Mouse (Mus musculus): ENCODE measurements around the gene Tjp3. TPM values are rescaled to one million over a fixed set of nuclear protein-coding genes. Genes with fewer than 3 reads are reported as not detected.
A peak's percentile ranks its signal among the peaks of the same experiment; 100 is the strongest.

The Tjp3 gene
- polyA plus RNA-seq, 1 experiment = 27.5 TPM

DNA sequence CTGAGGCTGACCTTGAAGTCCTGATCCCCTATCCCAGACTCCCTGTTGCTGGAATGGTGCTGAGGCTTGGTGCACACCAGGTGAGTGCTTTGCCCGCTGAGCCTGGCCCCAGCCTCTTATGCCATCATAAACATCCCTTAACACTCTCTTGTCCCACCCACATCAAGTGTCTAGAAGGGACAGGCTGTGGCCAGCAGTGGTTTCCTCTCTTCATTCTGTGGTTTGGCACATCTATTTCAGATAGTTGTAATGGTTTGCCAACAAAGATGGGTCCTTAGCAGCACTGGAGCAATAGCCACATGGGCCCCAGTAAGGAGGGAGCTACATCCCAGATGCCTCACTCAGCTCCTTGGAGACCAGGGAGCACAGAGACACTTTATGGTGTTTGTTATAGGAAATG is 36.5 kb downstream of the Tjp3 start:
- H3K4me1 ChIP-seq (replicated peaks; ENCODE audit: control insufficient read depth, insufficient read depth, low read length) = peaks cover 28% of the 10 kb centered on the region
- no peak overlapping the region for H3K4me3 ChIP-seq (ENCODE audit: control insufficient read depth, insufficient read depth, low read length)
- H3K36me3 ChIP-seq (ENCODE audit: control insufficient read depth, insufficient read depth, low read length) = no peaks in the 10 kb centered on the region
- no peak for DNase-seq
- no peaks in the 10 kb centered on the region; the same call in 1 of the 2 replicates for H3K27me3 ChIP-seq (ENCODE audit: control insufficient read depth, insufficient read depth, low read length)
- WGBS = 6% methylated on average over 1 of the region's 1 CpGs
- TF ChIP-seq POLR2A (IDR thresholded peaks at IDR 0.05; ENCODE audit: control insufficient read depth, extremely low read depth, insufficient read depth, low read length, poor library complexity) (no peak), CTCF (IDR thresholded peaks at IDR 0.05; ENCODE audit: borderline replicate concordance, control insufficient read depth, extremely low read depth, insufficient read depth, low read length, poor library complexity) (no peak)
- H3K27ac ChIP-seq (ENCODE audit: control insufficient read depth, insufficient read depth, low read length) = no peak overlapping the region

DNA sequence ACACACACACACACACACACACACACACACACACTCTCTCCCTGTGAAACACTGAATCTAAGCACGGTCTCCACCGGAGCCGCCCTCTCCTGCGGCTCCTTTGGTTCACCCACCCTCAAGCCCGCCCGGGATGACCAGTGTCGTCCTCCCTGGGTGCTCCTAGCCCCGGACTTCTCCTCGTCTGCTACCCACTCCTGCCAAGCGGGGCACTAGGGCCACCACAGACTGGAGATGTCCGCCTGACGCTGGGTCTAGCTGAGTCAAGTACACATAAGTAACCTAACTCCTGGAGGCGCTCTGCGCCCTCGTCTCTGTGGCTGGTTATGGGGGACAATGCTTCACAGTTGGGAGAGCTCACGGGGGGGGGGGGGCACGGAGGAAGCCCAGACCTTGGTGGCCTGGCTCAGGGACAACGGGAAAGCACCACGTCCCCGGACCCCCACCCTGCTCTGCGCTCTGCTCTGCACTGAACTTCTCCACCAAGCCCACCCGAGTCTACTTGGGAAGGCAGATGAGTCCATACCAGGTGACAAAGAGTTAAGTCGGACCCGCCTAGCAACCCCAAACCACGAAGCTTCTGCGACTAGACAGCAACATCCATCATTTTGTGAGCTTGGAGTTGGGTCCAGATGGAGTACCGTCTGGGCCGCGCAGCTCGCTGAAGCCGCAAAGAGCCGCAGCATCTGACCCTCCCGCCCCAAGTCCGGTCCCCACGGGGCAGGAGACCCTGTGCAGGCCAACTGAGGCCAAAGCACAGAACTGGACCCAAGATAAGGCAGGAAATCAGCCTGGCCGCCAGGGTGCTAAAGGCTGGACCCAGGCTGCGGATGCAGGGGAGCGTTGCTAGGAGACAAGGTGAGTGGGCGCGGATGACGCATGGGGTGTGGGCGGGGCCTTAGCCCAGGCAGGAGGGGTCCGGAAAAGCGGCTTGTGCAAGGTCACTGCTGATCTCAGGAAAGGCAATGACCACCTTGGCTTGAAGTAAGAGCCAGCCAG is 38.7 kb downstream of the Tjp3 start, which contains the start of gene Matk:
Gene Matk (plus strand): TSS at position 512 of the 996 bp plus-strand sequence.
- Histone ChIP-seq H3K36me3 (ENCODE audit: control insufficient read depth, insufficient read depth, low read length) (no peaks in the 10 kb centered on the region), H3K27ac (ENCODE audit: control insufficient read depth, insufficient read depth, low read length) (no peak within 1 kb of the TSS), H3K4me1 (replicated peaks; ENCODE audit: control insufficient read depth, insufficient read depth, low read length) (peaks cover 40% of the 10 kb centered on the region), H3K4me3 (ENCODE audit: control insufficient read depth, insufficient read depth, low read length) (no peak within 1 kb of the TSS; the same call in 1 of the 2 replicates), H3K27me3 (ENCODE audit: control insufficient read depth, insufficient read depth, low read length) (no peaks in the 10 kb centered on the region; the same call in 1 of the 2 replicates)
- DNase-seq = peak; percentile 72
- WGBS = 16% methylated on average over 44 of the region's 44 CpGs
- TF ChIP-seq POLR2A (IDR thresholded peaks at IDR 0.05; ENCODE audit: control insufficient read depth, extremely low read depth, insufficient read depth, low read length, poor library complexity) (no peak), CTCF (IDR thresholded peaks at IDR 0.05; ENCODE audit: borderline replicate concordance, control insufficient read depth, extremely low read depth, insufficient read depth, low read length, poor library complexity) (no peak)

DNA sequence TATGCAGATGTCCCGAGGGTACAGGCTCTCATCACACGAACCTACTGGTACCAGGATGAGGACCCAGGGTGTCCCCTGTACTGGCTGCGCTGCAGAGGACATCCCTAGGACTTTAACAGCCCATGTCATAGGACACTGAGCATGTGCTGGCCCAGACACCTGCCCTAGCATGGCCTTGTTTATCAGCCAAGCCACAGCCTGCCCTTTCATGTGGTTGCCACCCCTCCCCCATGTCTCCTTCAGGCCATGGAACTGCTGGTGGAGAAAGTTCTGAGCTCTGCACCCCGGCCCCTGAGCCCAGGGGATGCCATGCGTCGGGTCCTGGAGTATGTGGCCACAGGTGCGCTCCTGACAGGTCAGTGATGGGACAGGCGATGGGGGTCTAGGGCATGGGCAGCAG is 41.9 kb downstream of the Tjp3 start:
- H3K36me3 ChIP-seq (ENCODE audit: control insufficient read depth, insufficient read depth, low read length) = no peaks in the 10 kb centered on the region
- TF ChIP-seq CTCF (IDR thresholded peaks at IDR 0.05; ENCODE audit: borderline replicate concordance, control insufficient read depth, extremely low read depth, insufficient read depth, low read length, poor library complexity) (no peak), POLR2A (IDR thresholded peaks at IDR 0.05; ENCODE audit: control insufficient read depth, extremely low read depth, insufficient read depth, low read length, poor library complexity) (no peak)
- no peak overlapping the region for H3K27ac ChIP-seq (ENCODE audit: control insufficient read depth, insufficient read depth, low read length)
- 68% methylated on average over 8 of the region's 8 CpGs for WGBS
- H3K27me3 ChIP-seq (ENCODE audit: control insufficient read depth, insufficient read depth, low read length) = no peaks in the 10 kb centered on the region; the same call in 1 of the 2 replicates
- no peak overlapping the region for H3K4me3 ChIP-seq (ENCODE audit: control insufficient read depth, insufficient read depth, low read length)
- H3K4me1 ChIP-seq (replicated peaks; ENCODE audit: control insufficient read depth, insufficient read depth, low read length) = peaks cover 52% of the 10 kb centered on the region
- DNase-seq = no peak

DNA sequence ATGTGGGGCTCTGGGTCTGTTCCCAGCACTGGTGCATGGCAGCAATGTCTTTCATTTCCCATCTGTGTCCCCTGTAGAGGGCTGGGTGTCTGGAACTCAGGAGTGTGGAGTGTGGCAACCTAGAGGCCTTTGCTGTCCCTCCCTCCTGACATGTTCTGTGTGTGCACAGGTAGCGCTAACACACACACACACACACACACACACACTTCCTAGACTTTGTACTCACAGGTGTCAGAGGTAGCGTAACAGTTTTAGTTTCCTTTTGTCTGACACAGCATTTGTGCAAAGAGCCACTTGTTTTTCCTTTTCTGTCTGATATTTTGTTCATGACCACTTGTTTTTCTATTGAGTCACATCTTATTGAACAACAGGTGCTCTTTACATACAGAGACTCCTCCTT is 43.6 kb downstream of the Tjp3 start:
- H3K4me3 ChIP-seq (ENCODE audit: control insufficient read depth, insufficient read depth, low read length) = no peak overlapping the region
- no peaks in the 10 kb centered on the region; the same call in 1 of the 2 replicates for H3K27me3 ChIP-seq (ENCODE audit: control insufficient read depth, insufficient read depth, low read length)
- DNase-seq = peak; percentile 38
- no peak for TF ChIP-seq POLR2A (IDR thresholded peaks at IDR 0.05; ENCODE audit: control insufficient read depth, extremely low read depth, insufficient read depth, low read length, poor library complexity)
- no peak for TF ChIP-seq CTCF (IDR thresholded peaks at IDR 0.05; ENCODE audit: borderline replicate concordance, control insufficient read depth, extremely low read depth, insufficient read depth, low read length, poor library complexity)
- H3K27ac ChIP-seq (ENCODE audit: control insufficient read depth, insufficient read depth, low read length) = peak overlapping the region; percentile 89
- WGBS = 20% methylated on average over 2 of the region's 2 CpGs
- no peaks in the 10 kb centered on the region for H3K36me3 ChIP-seq (ENCODE audit: control insufficient read depth, insufficient read depth, low read length)
- H3K4me1 ChIP-seq (replicated peaks; ENCODE audit: control insufficient read depth, insufficient read depth, low read length) = peaks cover 49% of the 10 kb centered on the region

DNA sequence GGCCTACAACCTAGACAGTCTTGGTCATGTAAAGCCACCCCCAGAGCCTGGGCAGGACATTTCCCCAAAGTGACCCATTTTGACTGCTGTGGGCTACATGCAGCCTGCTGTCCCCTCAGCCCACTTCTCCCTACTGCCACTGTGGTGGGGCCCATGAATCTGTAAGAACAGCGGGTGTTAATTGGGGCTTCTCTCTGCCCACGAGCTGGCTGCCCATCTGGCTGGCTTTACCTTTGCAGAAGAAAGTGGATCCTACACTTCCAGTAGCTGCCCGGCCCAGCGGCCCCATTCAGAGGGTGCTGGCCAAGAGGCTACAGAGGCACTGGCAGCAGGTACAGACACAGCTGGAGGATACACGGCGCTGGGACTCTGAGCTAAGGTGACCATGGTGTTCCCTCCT is 46.2 kb downstream of the Tjp3 start:
- Histone ChIP-seq H3K36me3 (ENCODE audit: control insufficient read depth, insufficient read depth, low read length) (no peaks in the 10 kb centered on the region), H3K4me3 (ENCODE audit: control insufficient read depth, insufficient read depth, low read length) (no peak overlapping the region), H3K27me3 (ENCODE audit: control insufficient read depth, insufficient read depth, low read length) (no peaks in the 10 kb centered on the region), H3K4me1 (replicated peaks; ENCODE audit: control insufficient read depth, insufficient read depth, low read length) (peaks cover 64% of the 10 kb centered on the region), H3K27ac (ENCODE audit: control insufficient read depth, insufficient read depth, low read length) (no peak overlapping the region)
- WGBS = 95% methylated on average over 6 of the region's 6 CpGs
- TF ChIP-seq CTCF (IDR thresholded peaks at IDR 0.05; ENCODE audit: borderline replicate concordance, control insufficient read depth, extremely low read depth, insufficient read depth, low read length, poor library complexity) (no peak), POLR2A (IDR thresholded peaks at IDR 0.05; ENCODE audit: control insufficient read depth, extremely low read depth, insufficient read depth, low read length, poor library complexity) (no peak)
- peak; percentile 1 for DNase-seq

DNA sequence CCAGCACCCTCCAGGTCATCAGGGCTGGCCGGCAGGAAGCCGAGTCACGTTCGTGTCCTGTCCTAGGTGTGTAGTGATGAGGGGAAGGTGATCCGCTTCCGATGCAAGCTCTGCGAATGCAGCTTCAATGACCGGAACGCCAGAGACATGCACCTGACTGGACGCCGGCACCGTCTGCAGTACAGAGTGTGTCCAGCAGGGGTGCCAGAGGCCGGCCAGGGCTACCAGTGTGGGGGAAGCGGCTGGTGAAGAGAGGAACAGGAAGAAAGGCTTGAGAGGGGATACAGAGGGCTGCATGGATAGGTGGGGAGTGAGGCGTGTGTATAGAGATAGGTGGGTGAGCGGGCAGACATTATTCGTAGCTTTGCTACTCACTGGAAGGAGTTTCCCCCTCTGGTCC is 46.8 kb downstream of the Tjp3 start:
- H3K4me3 ChIP-seq (ENCODE audit: control insufficient read depth, insufficient read depth, low read length) = no peak overlapping the region
- TF ChIP-seq CTCF (IDR thresholded peaks at IDR 0.05; ENCODE audit: borderline replicate concordance, control insufficient read depth, extremely low read depth, insufficient read depth, low read length, poor library complexity) (peak; percentile 97), POLR2A (IDR thresholded peaks at IDR 0.05; ENCODE audit: control insufficient read depth, extremely low read depth, insufficient read depth, low read length, poor library complexity) (no peak)
- H3K27ac ChIP-seq (ENCODE audit: control insufficient read depth, insufficient read depth, low read length) = no peak overlapping the region
- H3K4me1 ChIP-seq (replicated peaks; ENCODE audit: control insufficient read depth, insufficient read depth, low read length) = peaks cover 58% of the 10 kb centered on the region
- 12% methylated on average over 17 of the region's 17 CpGs for WGBS
- no peaks in the 10 kb centered on the region for H3K36me3 ChIP-seq (ENCODE audit: control insufficient read depth, insufficient read depth, low read length)
- peak; percentile 84 for DNase-seq
- H3K27me3 ChIP-seq (ENCODE audit: control insufficient read depth, insufficient read depth, low read length) = no peaks in the 10 kb centered on the region; the same call in 1 of the 2 replicates

All from thymus, adult 2 months (tissue).